Mouse (Mus musculus) thymus, adult 2 months (tissue): Measurements from ENCODE around the gene Cmss1.

Experiments used
- CTCF ChIP-seq: fragments of 200-500 bp; IDR thresholded peaks from 2 replicates; pipeline ENCODE4 v1.5.1; 2012; ENCODE audit warnings: mild to moderate bottlenecking, control low read depth, low read length, moderate library complexity, borderline replicate concordance; ENCODE audit not compliant: control insufficient read depth, poor library complexity, insufficient read depth; ENCODE audit errors: extremely low read depth
- POLR2A ChIP-seq: fragments of 200-500 bp; IDR thresholded peaks from 2 replicates; pipeline ENCODE4 v1.6.1; 2012; ENCODE audit warnings: mild to moderate bottlenecking, low read length, control low read depth, moderate library complexity; ENCODE audit not compliant: control insufficient read depth, poor library complexity, insufficient read depth; ENCODE audit errors: extremely low read depth

DNA sequence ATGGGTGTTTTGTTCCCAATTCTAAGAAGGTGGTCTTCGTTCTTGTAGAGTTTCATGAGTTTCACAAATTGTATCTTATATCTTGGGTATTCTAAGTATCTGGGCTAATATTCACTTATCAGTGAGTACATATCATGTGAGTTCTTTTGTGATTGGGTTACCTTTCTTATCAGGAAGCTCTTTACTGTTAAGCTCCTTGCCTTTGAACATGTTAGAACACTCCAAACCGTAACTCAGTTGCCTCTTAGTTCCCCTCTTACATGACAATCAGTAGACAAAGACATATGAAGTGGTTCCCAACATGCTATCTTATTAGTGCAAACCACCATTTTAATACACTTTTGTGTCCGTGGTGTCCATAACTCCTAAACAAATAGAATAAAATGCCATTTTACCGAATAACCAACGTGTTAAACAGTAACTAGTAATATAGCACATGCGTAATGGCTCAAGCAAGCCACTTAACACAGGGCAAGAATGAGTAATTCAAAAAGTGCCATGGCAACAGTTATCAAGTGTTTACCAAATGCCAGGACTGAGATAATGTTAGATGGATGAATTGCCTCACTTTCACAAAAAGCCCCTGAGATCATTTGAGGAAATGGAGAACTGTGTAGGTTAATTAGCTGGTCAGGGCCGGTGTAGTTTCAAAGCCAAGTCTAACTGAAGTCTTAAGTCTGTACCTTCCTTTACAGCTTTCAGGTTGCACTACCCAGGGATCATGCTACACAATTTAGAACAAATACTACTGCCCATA is 37.8 kb downstream of the Cmss1 start:
- TF ChIP-seq POLR2A (no peak), CTCF (no peak)
